Mouse (Mus musculus): ENCODE measurements around the gene Rgs16.

GRCm38 (mm10) chr1:153746119-153746670 is 6.0 kb downstream of the Rgs16 start:
- no peak for TF ChIP-seq CTCF (IDR thresholded peaks at IDR 0.05; ENCODE audit: borderline replicate concordance, extremely low read depth, insufficient read depth, insufficient read length)
- no peak for TF ChIP-seq POLR2A (IDR thresholded peaks at IDR 0.05; ENCODE audit: borderline replicate concordance, extremely low read depth, insufficient read depth, insufficient read length, poor library complexity, severe bottlenecking)
